Mouse (Mus musculus) lung, adult 18-20 months (tissue): ENCODE results near the gene Doc2b.

ENCODE experiments used
- DNase-seq, 2 experiments: peaks; one replicate each; pipeline ENCODE4 v3.0.0; 2022; ENCODE audit warnings: mixed read lengths in 2 of 2

Gene Doc2b

GRCm38 (mm10) chr11:75796029-75796445, at the start of gene Doc2b:
Doc2b (minus strand) TSS chr11:75796049.
- peak in 1 of 2 experiments; percentile 51 for DNase-seq

GRCm38 (mm10) chr11:75842904-75843619, 47.2 kb upstream of the Doc2b start:
- DNase-seq, result no peak

GRCm38 (mm10) chr11:75841503-75841902, 45.7 kb upstream of the Doc2b start:
- no peak for DNase-seq

GRCm38 (mm10) chr11:75839536-75840430, 43.9 kb upstream of the Doc2b start:
- no peak for DNase-seq

- no peak for DNase-seq
Measured at GRCm38 (mm10) chr11:75838861-75839426, 43.1 kb upstream of the Doc2b start.

- DNase-seq, result no peak
Measured at GRCm38 (mm10) chr11:75836240-75836610, 40.4 kb upstream of the Doc2b start.

GRCm38 (mm10) chr11:75835587-75836239, 39.9 kb upstream of the Doc2b start:
- no peak for DNase-seq

GRCm38 (mm10) chr11:75833081-75833480, 37.2 kb upstream of the Doc2b start:
- no peak for DNase-seq

- DNase-seq, result no peak
Measured at GRCm38 (mm10) chr11:75830386-75830785, 34.5 kb upstream of the Doc2b start.

- DNase-seq, result no peak
Measured at GRCm38 (mm10) chr11:75827414-75827813, 31.6 kb upstream of the Doc2b start.

- no peak for DNase-seq
Measured at GRCm38 (mm10) chr11:75823506-75823905, 27.7 kb upstream of the Doc2b start.

GRCm38 (mm10) chr11:75813085-75813484, 17.2 kb upstream of the Doc2b start:
- DNase-seq, result no peak

- DNase-seq, result peak; percentile 93 to 95
Measured at GRCm38 (mm10) chr11:75811900-75812299, 16.1 kb upstream of the Doc2b start.

- no peak for DNase-seq
Measured at GRCm38 (mm10) chr11:75810526-75810925, 14.7 kb upstream of the Doc2b start.

GRCm38 (mm10) chr11:75807486-75807885, 11.6 kb upstream of the Doc2b start:
- no peak for DNase-seq

- DNase-seq, result no peak
Measured at GRCm38 (mm10) chr11:75801771-75802550, 6.1 kb upstream of the Doc2b start.

- DNase-seq, result no peak
Measured at GRCm38 (mm10) chr11:75801369-75801768, 5.5 kb upstream of the Doc2b start.

- peak; percentile 52 to 69 for DNase-seq
Measured at GRCm38 (mm10) chr11:75796536-75797246, 842 bp upstream of the Doc2b start.

- DNase-seq, result no peak
Measured at GRCm38 (mm10) chr11:75795321-75795636, 570 bp downstream of the Doc2b start.

GRCm38 (mm10) chr11:75794602-75795320, 1.1 kb downstream of the Doc2b start:
- peak in 1 of 2 experiments; percentile 30 for DNase-seq

GRCm38 (mm10) chr11:75793351-75793750, 2.5 kb downstream of the Doc2b start:
- no peak for DNase-seq
